Mouse (Mus musculus) gastrocnemius, postnatal 4 days (tissue): ENCODE data around the gene Arl4a. TPM values are rescaled to one million over a fixed set of nuclear protein-coding genes. Genes with fewer than 3 reads are reported as not detected.

Source experiments
- DNase-seq, 2 experiments: peaks; one replicate each; pipeline ENCODE4 v3.0.0; 2021 to 2022; ENCODE audit warnings: low spot score in 2 of 2, mixed read lengths in 2 of 2
- total RNA-seq, 2 experiments: library from RNA; stranded (reverse); gene quantifications; 2 replicates each; pipeline ENCODE4 v1.2.3; 2021

The Arl4a gene
- total RNA-seq, 2 experiments from 2014 or later = 30.2 to 31.2 TPM

- DNase-seq = no peak
These were observed 21.8 kb downstream of the Arl4a start for GRCm38 (mm10) chr12:40016068-40016467.

DNA sequence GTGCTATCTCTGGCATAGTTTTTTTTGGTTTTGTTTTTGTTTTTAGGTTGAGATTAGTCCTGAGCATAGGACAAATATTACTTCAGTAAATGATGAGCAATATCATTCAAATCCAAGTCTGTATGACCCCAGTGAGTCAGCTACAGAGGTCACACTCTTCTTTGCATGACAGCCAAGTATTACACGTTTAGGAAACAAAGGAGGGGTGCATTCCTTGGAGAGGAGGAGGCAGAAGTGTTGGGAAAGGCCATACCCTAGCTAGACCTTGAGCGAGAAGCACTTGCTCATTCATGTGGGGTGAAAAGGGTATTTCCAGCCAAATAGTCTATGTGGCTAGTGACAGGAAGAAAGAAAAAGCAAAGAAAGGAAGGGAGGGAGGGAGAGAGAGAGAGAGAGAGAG lies 28.0 kb downstream of the Arl4a start:
- DNase-seq = no peak

- no peak for DNase-seq
These were observed 29.4 kb downstream of the Arl4a start for GRCm38 (mm10) chr12:40008459-40008858.

GRCm38 (mm10) chr12:40004766-40005165 lies 33.1 kb downstream of the Arl4a start:
- no peak for DNase-seq

- DNase-seq = no peak
These were observed 39.0 kb downstream of the Arl4a start for GRCm38 (mm10) chr12:39998853-39999195.

DNA sequence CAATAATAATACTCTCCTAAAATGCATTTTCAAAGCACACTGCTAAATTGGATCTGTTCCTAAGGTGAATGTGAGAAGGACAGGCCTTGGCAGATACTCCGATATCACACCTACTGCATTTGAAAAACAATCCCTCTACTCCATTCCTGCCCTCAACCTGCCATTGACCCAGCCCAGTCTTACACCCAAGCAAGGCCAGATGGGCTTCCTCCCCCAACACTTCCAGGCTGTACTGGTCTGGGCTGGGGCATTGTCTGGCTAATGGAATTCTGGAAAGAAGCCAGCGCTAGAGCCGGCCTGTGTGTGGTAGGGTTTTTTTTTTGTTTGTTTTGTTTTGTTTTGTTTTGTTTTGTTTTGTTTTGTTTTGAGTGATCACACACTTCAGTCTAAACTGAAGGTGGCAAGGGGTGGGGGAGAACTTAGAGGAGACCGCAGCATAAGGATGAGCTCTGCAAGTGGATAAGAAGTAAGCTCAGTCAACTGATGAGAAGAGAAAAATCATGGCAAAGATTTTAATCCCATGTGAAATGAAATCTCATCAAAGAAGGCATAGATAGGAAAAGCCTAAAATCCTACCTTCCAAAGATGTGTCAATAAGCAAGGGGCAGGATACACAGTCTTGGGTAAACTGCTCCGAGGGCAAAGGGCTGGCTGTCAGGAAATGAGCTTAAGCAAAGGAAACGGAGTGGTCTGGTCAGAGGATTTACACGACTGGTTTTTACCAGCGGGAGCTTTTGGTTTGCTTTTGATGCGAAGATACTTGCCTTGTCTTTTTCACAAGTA lies 39.6 kb downstream of the Arl4a start:
- no peak for DNase-seq

DNA sequence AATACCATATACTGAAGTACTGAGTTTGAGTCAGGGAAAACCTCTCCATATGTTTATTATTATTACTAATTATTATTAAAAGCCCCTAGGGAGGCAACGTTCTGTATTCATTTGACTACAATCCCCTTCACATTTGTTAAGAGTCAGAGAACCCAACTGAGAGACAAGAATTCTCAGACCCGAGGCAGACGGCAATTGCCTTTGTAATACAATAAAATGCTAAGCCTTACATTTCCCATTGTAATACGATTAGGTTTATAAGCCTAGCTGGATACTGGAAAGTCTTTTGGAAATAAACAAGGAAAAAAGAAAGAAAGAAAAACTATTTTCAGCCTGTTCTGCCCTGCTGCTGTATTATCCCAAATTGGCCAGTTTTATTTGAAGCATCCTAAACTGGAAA lies 40.2 kb downstream of the Arl4a start:
- no peak for DNase-seq

GRCm38 (mm10) chr12:39996015-39996414 lies 41.8 kb downstream of the Arl4a start:
- DNase-seq = no peak

DNA sequence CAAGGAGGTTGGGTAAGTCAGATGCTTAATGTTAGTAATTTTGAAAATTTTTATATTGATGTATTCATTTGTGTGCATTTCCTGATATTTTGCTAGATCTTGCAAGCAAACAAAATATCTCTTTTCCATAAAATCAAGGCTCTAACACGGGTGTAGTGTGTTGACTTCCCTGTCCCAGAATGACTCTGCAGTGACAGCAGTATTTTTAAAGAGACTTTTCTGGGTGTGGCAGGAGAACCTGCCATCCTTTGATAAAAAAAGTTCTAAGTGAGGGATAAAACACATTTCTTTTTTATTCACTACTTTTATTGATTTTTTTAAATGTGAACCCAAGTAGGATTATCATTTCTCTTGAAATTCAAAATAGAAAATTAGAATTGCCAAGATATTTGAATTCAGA lies 42.2 kb downstream of the Arl4a start:
- DNase-seq = no peak

GRCm38 (mm10) chr12:39992767-39993302 lies 45.0 kb downstream of the Arl4a start:
- no peak for DNase-seq

DNA sequence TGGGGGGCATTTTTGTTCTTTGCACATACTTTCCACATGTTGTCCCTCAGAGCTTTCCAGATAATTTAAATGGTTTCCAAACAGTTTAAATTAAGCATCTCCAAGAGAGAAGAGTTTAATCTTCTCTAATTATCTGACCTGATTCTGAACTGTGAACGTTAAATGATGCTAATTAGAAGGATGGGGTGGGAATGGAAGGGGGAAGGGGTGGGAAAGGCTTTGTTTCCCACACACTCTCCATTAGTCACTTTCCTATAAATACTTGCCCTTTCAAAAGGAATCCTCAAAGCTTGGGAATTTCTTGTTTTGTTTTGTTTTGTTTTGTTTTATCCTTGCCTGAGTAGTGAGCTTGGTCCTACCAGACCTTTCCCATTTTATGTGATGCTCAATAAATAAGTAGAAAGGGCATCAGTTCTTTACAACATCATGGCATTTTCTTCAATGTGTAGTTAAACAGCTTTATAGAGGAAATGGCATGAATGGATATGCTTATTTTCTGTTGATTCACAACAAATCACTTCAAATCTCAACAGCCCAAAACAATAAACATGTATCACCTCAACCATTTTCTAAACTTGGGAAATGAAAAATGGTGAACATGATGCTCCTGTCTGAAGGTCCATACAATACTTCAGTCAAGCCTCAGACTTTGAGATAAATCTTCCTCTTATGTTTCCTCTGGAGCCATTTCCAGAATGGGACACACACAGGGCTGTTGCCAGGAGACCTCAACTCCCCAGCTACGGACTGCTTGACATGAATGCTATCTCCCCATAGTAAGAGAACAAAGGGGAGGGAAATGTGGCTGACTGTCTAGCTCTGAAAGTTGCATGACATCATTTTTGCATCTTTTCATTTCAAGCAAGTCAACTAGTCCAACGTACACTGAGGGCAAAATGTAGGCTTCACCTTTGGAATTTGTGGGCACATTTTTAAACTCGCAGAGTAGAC lies 46.7 kb downstream of the Arl4a start:
- DNase-seq = no peak

- no peak for DNase-seq
These were observed 48.7 kb downstream of the Arl4a start for GRCm38 (mm10) chr12:39989136-39989535.

DNA sequence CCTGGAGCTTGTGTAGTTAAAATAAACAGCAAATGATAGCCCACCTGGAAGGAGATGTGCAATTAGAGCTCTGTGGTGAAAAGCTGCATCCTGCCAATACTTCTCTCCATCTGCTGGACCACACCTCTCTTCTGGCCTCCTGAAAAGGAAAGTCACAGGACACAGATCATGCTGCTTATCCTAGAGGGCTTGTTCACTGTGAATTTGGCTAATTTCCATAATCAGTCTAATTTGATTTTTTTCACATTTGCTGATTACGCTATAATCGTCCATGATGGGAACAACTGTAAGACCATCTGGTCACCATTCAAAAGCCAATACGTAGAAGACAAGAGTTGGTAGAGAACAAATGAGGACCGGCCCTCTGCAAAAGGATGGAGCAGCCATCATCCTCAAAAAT lies 50.6 kb downstream of the Arl4a start:
- DNase-seq = no peak

DNA sequence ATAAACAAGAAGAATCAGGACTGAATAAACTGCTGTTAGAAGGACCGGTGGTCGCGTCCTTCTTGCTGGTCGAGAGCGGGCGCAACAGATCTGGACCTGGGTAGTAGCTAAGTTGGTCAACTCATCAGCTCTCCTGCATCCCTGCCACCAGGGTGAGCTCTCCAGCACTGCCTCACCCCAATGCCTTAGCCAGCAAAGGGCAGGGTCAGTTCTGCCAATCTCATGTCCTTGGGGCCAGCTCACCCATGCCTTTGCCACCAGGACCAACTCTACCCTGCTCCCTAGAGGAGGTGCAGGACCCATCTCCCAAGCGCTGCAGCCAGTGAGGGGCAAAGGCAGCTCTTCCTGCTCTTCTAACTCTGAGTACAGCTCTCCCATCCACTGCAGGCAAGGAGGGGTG lies 52.2 kb downstream of the Arl4a start:
- DNase-seq = no peak

GRCm38 (mm10) chr12:39979792-39980191 lies 58.0 kb downstream of the Arl4a start:
- DNase-seq = no peak

- DNase-seq = no peak
These were observed 58.8 kb downstream of the Arl4a start for GRCm38 (mm10) chr12:39979066-39979465.

- DNase-seq = no peak
These were observed 59.7 kb downstream of the Arl4a start for GRCm38 (mm10) chr12:39977996-39978590.

- DNase-seq = no peak
These were observed 61.4 kb downstream of the Arl4a start for GRCm38 (mm10) chr12:39976426-39976825.

- no peak for DNase-seq
These were observed 61.9 kb downstream of the Arl4a start for GRCm38 (mm10) chr12:39975829-39976340.

- no peak for DNase-seq
These were observed 62.7 kb downstream of the Arl4a start for GRCm38 (mm10) chr12:39974977-39975583.

GRCm38 (mm10) chr12:39974273-39974672 lies 63.6 kb downstream of the Arl4a start:
- no peak for DNase-seq
